Mouse (Mus musculus): ENCODE results near the gene Chd6. TPM values are rescaled to one million over a fixed set of nuclear protein-coding genes. Genes with fewer than 3 reads are reported as not detected.

Gene Chd6
- polyA plus RNA-seq, 1 experiment from 2014 or later: 31.0 TPM

GRCm38 (mm10) chr2:161024606-161025005 is 84.3 kb downstream of the Chd6 start:
- Histone ChIP-seq H3K9me3 (replicated peaks) (no peaks in the 10 kb centered on the region), H3K9ac (no peak overlapping the region), H3K36me3 (peaks cover 72% of the 10 kb centered on the region), H3K4me3 (replicated peaks) (no peak overlapping the region), H3K4me1 (no peaks in the 10 kb centered on the region), H3K27me3 (no peaks in the 10 kb centered on the region), H3K27ac (replicated peaks) (no peak overlapping the region), H3K4me2 (replicated peaks) (no peak overlapping the region)
- ATAC-seq (ENCODE audit: insufficient number of reproducible peaks, low FRiP score, low TSS enrichment, low read depth): no peak
- WGBS: 86% methylated on average over 1 of the region's 1 CpGs

- Histone ChIP-seq H3K4me3 (replicated peaks) (no peak overlapping the region), H3K4me2 (replicated peaks) (no peak overlapping the region), H3K27me3 (no peaks in the 10 kb centered on the region), H3K36me3 (peaks cover 74% of the 10 kb centered on the region), H3K9me3 (replicated peaks) (no peaks in the 10 kb centered on the region), H3K9ac (no peak overlapping the region), H3K27ac (replicated peaks) (no peak overlapping the region), H3K4me1 (no peaks in the 10 kb centered on the region)
- no peak for ATAC-seq (ENCODE audit: insufficient number of reproducible peaks, low FRiP score, low TSS enrichment, low read depth)
- WGBS: 26% methylated on average over 4 of the region's 4 CpGs
Measured at GRCm38 (mm10) chr2:161017913-161018312, 91.0 kb downstream of the Chd6 start.

GRCm38 (mm10) chr2:161012577-161013251 is 96.2 kb downstream of the Chd6 start:
- Histone ChIP-seq H3K27ac (replicated peaks) (no peak overlapping the region), H3K27me3 (no peaks in the 10 kb centered on the region), H3K9me3 (replicated peaks) (no peaks in the 10 kb centered on the region), H3K4me3 (replicated peaks) (no peak overlapping the region), H3K4me2 (replicated peaks) (no peak overlapping the region), H3K4me1 (no peaks in the 10 kb centered on the region), H3K9ac (no peak overlapping the region), H3K36me3 (peaks cover 81% of the 10 kb centered on the region)
- no peak for ATAC-seq (ENCODE audit: insufficient number of reproducible peaks, low FRiP score, low TSS enrichment, low read depth)
- 87% methylated on average over 16 of the region's 16 CpGs for WGBS

GRCm38 (mm10) chr2:161004338-161004737 is 104.5 kb downstream of the Chd6 start:
- no peak overlapping the region for H3K27ac ChIP-seq (replicated peaks)
- ATAC-seq (ENCODE audit: insufficient number of reproducible peaks, low FRiP score, low TSS enrichment, low read depth): no peak
- H3K4me1 ChIP-seq: no peaks in the 10 kb centered on the region
- H3K9ac ChIP-seq: no peak overlapping the region
- no peak overlapping the region for H3K4me3 ChIP-seq (replicated peaks)
- H3K27me3 ChIP-seq: no peaks in the 10 kb centered on the region
- no peaks in the 10 kb centered on the region for H3K9me3 ChIP-seq (replicated peaks)
- H3K4me2 ChIP-seq (replicated peaks): no peak overlapping the region
- WGBS: 78% methylated on average over 3 of the region's 3 CpGs
- peaks cover 51% of the 10 kb centered on the region for H3K36me3 ChIP-seq

GRCm38 (mm10) chr2:160996987-160997763 is 111.7 kb downstream of the Chd6 start:
- Histone ChIP-seq H3K4me2 (replicated peaks) (no peak overlapping the region), H3K36me3 (peaks cover 10% of the 10 kb centered on the region; the same call in 1 of the 2 replicates), H3K9ac (no peak overlapping the region), H3K27ac (replicated peaks) (no peak overlapping the region), H3K4me3 (replicated peaks) (no peak overlapping the region), H3K4me1 (no peaks in the 10 kb centered on the region), H3K9me3 (replicated peaks) (no peaks in the 10 kb centered on the region), H3K27me3 (no peaks in the 10 kb centered on the region)
- WGBS: 90% methylated on average over 6 of the region's 6 CpGs
- ATAC-seq (ENCODE audit: insufficient number of reproducible peaks, low FRiP score, low TSS enrichment, low read depth): no peak

GRCm38 (mm10) chr2:160994181-160994580 is 114.7 kb downstream of the Chd6 start:
- H3K9ac ChIP-seq: no peak overlapping the region
- H3K27me3 ChIP-seq: no peaks in the 10 kb centered on the region
- H3K4me1 ChIP-seq: no peaks in the 10 kb centered on the region
- 75% methylated on average over 1 of the region's 1 CpGs for WGBS
- no peak for ATAC-seq (ENCODE audit: insufficient number of reproducible peaks, low FRiP score, low TSS enrichment, low read depth)
- no peak overlapping the region for H3K4me2 ChIP-seq (replicated peaks)
- H3K36me3 ChIP-seq: peaks cover 27% of the 10 kb centered on the region; the same call in 1 of the 2 replicates
- no peak overlapping the region for H3K27ac ChIP-seq (replicated peaks)
- H3K9me3 ChIP-seq (replicated peaks): no peaks in the 10 kb centered on the region
- H3K4me3 ChIP-seq (replicated peaks): no peak overlapping the region

GRCm38 (mm10) chr2:160992465-160992864 is 116.4 kb downstream of the Chd6 start:
- no peaks in the 10 kb centered on the region for H3K27me3 ChIP-seq
- H3K36me3 ChIP-seq: peaks cover 30% of the 10 kb centered on the region
- ATAC-seq (ENCODE audit: insufficient number of reproducible peaks, low FRiP score, low TSS enrichment, low read depth): no peak
- H3K4me2 ChIP-seq (replicated peaks): no peak overlapping the region
- H3K4me1 ChIP-seq: no peaks in the 10 kb centered on the region
- WGBS: 93% methylated on average over 3 of the region's 3 CpGs
- no peak overlapping the region for H3K27ac ChIP-seq (replicated peaks)
- no peak overlapping the region for H3K4me3 ChIP-seq (replicated peaks)
- no peaks in the 10 kb centered on the region for H3K9me3 ChIP-seq (replicated peaks)
- H3K9ac ChIP-seq: no peak overlapping the region

- no peak overlapping the region for H3K9ac ChIP-seq
- H3K4me1 ChIP-seq: no peaks in the 10 kb centered on the region
- 56% methylated on average over 6 of the region's 6 CpGs for WGBS
- peaks cover 41% of the 10 kb centered on the region for H3K36me3 ChIP-seq
- no peaks in the 10 kb centered on the region for H3K27me3 ChIP-seq
- no peak overlapping the region for H3K4me3 ChIP-seq (replicated peaks)
- H3K9me3 ChIP-seq (replicated peaks): no peaks in the 10 kb centered on the region
- peak overlapping the region; percentile 65 for H3K27ac ChIP-seq (replicated peaks)
- ATAC-seq (ENCODE audit: insufficient number of reproducible peaks, low FRiP score, low TSS enrichment, low read depth): no peak
- H3K4me2 ChIP-seq (replicated peaks): no peak overlapping the region
Measured at GRCm38 (mm10) chr2:160990339-160991070, 118.4 kb downstream of the Chd6 start.

- Histone ChIP-seq H3K4me1 (no peaks in the 10 kb centered on the region), H3K4me3 (replicated peaks) (no peak overlapping the region)
- ATAC-seq (ENCODE audit: insufficient number of reproducible peaks, low FRiP score, low TSS enrichment, low read depth): no peak
Measured at GRCm38 (mm10) chr2:160987503-160987902, 121.4 kb downstream of the Chd6 start.

GRCm38 (mm10) chr2:160982636-160983035 is 126.2 kb downstream of the Chd6 start:
- whole genome bisulfite sequencing: 87% methylated on average over 3 of the region's 3 CpGs
- H3K4me1 ChIP-seq: no peaks in the 10 kb centered on the region
- H3K36me3 ChIP-seq: peaks cover 79% of the 10 kb centered on the region
- no peaks in the 10 kb centered on the region for H3K27me3 ChIP-seq
- no peak overlapping the region for H3K4me2 ChIP-seq (replicated peaks)
- no peaks in the 10 kb centered on the region for H3K9me3 ChIP-seq (replicated peaks)
- no peak overlapping the region for H3K27ac ChIP-seq (replicated peaks)
- H3K4me3 ChIP-seq (replicated peaks): no peak overlapping the region
- no peak overlapping the region for H3K9ac ChIP-seq
- no peak for ATAC-seq (ENCODE audit: insufficient number of reproducible peaks, low FRiP score, low TSS enrichment, low read depth)

More at GRCm38 (mm10) chr2:160987503-160987902, 121.4 kb downstream of the Chd6 start:
- H3K36me3 ChIP-seq: peaks cover 65% of the 10 kb centered on the region
- H3K9ac ChIP-seq: no peak overlapping the region
- no peaks in the 10 kb centered on the region for H3K27me3 ChIP-seq
- H3K4me2 ChIP-seq (replicated peaks): no peak overlapping the region
- H3K27ac ChIP-seq (replicated peaks): no peak overlapping the region
- no peaks in the 10 kb centered on the region for H3K9me3 ChIP-seq (replicated peaks)

- H3K27me3 ChIP-seq: no peaks in the 10 kb centered on the region
- no peak overlapping the region for H3K9ac ChIP-seq
- no peaks in the 10 kb centered on the region for H3K9me3 ChIP-seq (replicated peaks)
- H3K27ac ChIP-seq (replicated peaks): no peak overlapping the region
- no peak overlapping the region for H3K4me3 ChIP-seq (replicated peaks)
- peaks cover 76% of the 10 kb centered on the region for H3K36me3 ChIP-seq
- ATAC-seq (ENCODE audit: insufficient number of reproducible peaks, low FRiP score, low TSS enrichment, low read depth): no peak
- WGBS: 91% methylated on average over 6 of the region's 6 CpGs
- no peak overlapping the region for H3K4me2 ChIP-seq (replicated peaks)
- H3K4me1 ChIP-seq: no peaks in the 10 kb centered on the region
Measured at GRCm38 (mm10) chr2:160981791-160982190, 127.1 kb downstream of the Chd6 start.
